15 mouse cellular contexts compared by ENCODE assay signal in genomic region chr8:28427544-28428135, GRCm38 (mm10).
DNase-seq lines count a peak whose midpoint lies in the region; ATAC-seq lines count a peak whose summit lies in the region.
"Had no signal": no experiment of that assay in that cellular context is flagged by ENCODE, and none has a peak within 500 bp of the region (broad histone marks: within the 10 kb centered on the region; RNA-seq: fewer than 3 reads in every experiment).

No protein-coding gene starts in this region.

- H3K36me3 ChIP-seq in forebrain, embryonic 14.5 days (ENCODE audit: control insufficient read depth, insufficient read depth, low read length) = no peaks in the 10 kb centered on the region
- no peaks in the 10 kb centered on the region for H3K36me3 ChIP-seq in forebrain, embryonic 16.5 days (ENCODE audit: control insufficient read depth, insufficient read depth)
- H3K36me3 ChIP-seq in hindbrain, embryonic 16.5 days (ENCODE audit: control insufficient read depth, insufficient read depth, low read length) = no peaks in the 10 kb centered on the region
- H3K36me3 ChIP-seq: limb, embryonic 12.5 days had no signal

- H3K4me1 ChIP-seq in forebrain, embryonic 14.5 days (ENCODE audit: control insufficient read depth, insufficient read depth, low read length) = no peaks in the 10 kb centered on the region
- H3K4me1 ChIP-seq in forebrain, embryonic 16.5 days (replicated peaks; ENCODE audit: control insufficient read depth, insufficient read depth, low read length) = 0 out of 2 replicates have a peak, but pooled peaks cover 6% of the 10 kb centered on the region
- no peaks in the 10 kb centered on the region for H3K4me1 ChIP-seq in hindbrain, embryonic 16.5 days (ENCODE audit: control insufficient read depth, insufficient read depth, low read depth, low read length)
- H3K4me1 ChIP-seq: limb, embryonic 12.5 days had no signal

- DNase-seq in forebrain, embryonic 14.5 days (ENCODE audit: low spot score) = peak; percentile 4
- DNase-seq in right cerebral cortex, postnatal 10 days (ENCODE audit: low spot score in 2 of 2) = peak; percentile 24 to 28
- no peak for DNase-seq in right cerebral cortex, postnatal 14 days
- DNase-seq in thymus, postnatal 0 days (ENCODE audit: low spot score) = no peak
- DNase-seq in left cerebral cortex, adult 8-10 months (ENCODE audit: low spot score in 2 of 2) = no peak
- DNase-seq: adrenal gland, postnatal 14 days; gastrocnemius, adult 2 months; heart, adult 18-20 months; kidney, adult 18-20 months; kidney, postnatal 36 days; lung, postnatal 36 days had no signal

- WGBS in forebrain, embryonic 14.5 days = 48% methylated on average over 7 of the region's 7 CpGs
- WGBS in forebrain, embryonic 16.5 days = 45% methylated on average over 7 of the region's 7 CpGs
- 32% methylated on average over 7 of the region's 7 CpGs for WGBS in hindbrain, embryonic 16.5 days

- no peak overlapping the region for H3K4me3 ChIP-seq in forebrain, embryonic 14.5 days (ENCODE audit: low read depth, low read length)
- no peak overlapping the region for H3K4me3 ChIP-seq in forebrain, embryonic 16.5 days (replicated peaks; ENCODE audit: low read length)
- no peak overlapping the region for H3K4me3 ChIP-seq in hindbrain, embryonic 16.5 days (ENCODE audit: low read length)
- H3K4me3 ChIP-seq: erythroblast, embryonic 14.5 days; gastrocnemius, adult 2 months; limb, embryonic 12.5 days had no signal

- no peak for ATAC-seq in forebrain, embryonic 14.5 days
- no peak for ATAC-seq in forebrain, embryonic 16.5 days
- peak; percentile 88 for ATAC-seq in hindbrain, embryonic 16.5 days

- no peak overlapping the region for H3K9ac ChIP-seq in forebrain, embryonic 14.5 days (ENCODE audit: low read length)
- H3K9ac ChIP-seq in forebrain, embryonic 16.5 days (replicated peaks; ENCODE audit: low read depth, low read length) = no peak overlapping the region
- no peak overlapping the region for H3K9ac ChIP-seq in hindbrain, embryonic 16.5 days (ENCODE audit: low read depth, low read length)
- H3K9ac ChIP-seq: limb, embryonic 12.5 days had no signal

- no peak overlapping the region for H3K27ac ChIP-seq in forebrain, embryonic 14.5 days (ENCODE audit: low read depth, low read length)
- no peak overlapping the region for H3K27ac ChIP-seq in forebrain, embryonic 16.5 days (ENCODE audit: low read length)
- no peak overlapping the region for H3K27ac ChIP-seq in hindbrain, embryonic 16.5 days (ENCODE audit: low read depth, low read length)
- H3K27ac ChIP-seq: gastrocnemius, adult 2 months; limb, embryonic 12.5 days had no signal

- H3K27me3 ChIP-seq in forebrain, embryonic 14.5 days (replicated peaks; ENCODE audit: control insufficient read depth, insufficient read depth, low read length) = no peaks in the 10 kb centered on the region
- no peaks in the 10 kb centered on the region for H3K27me3 ChIP-seq in forebrain, embryonic 16.5 days (replicated peaks; ENCODE audit: control insufficient read depth, insufficient read depth, low read length)
- H3K27me3 ChIP-seq in hindbrain, embryonic 16.5 days (replicated peaks; ENCODE audit: control insufficient read depth, insufficient read depth, low read length) = no peaks in the 10 kb centered on the region
- H3K27me3 ChIP-seq: limb, embryonic 12.5 days had no signal

- H3K9me3 ChIP-seq in forebrain, embryonic 14.5 days (replicated peaks; ENCODE audit: control insufficient read depth, low read length) = no peaks in the 10 kb centered on the region
- no peaks in the 10 kb centered on the region for H3K9me3 ChIP-seq in forebrain, embryonic 16.5 days (ENCODE audit: control insufficient read depth, low read length)
- H3K9me3 ChIP-seq in hindbrain, embryonic 16.5 days (ENCODE audit: control insufficient read depth, low read length) = no peaks in the 10 kb centered on the region
- H3K9me3 ChIP-seq: limb, embryonic 12.5 days had no signal

- H3K4me2 ChIP-seq in forebrain, embryonic 14.5 days (ENCODE audit: low read length) = no peak overlapping the region
- no peak overlapping the region for H3K4me2 ChIP-seq in forebrain, embryonic 16.5 days (ENCODE audit: low read length)
- H3K4me2 ChIP-seq in hindbrain, embryonic 16.5 days (ENCODE audit: low read length) = no peak overlapping the region
- H3K4me2 ChIP-seq: limb, embryonic 12.5 days had no signal

Comparison
In these comparisons a context has a peak if more than half of its experiments do, and no peak if none do; other contexts are left out.
1. DNase-seq: peak in forebrain, embryonic 14.5 days (single experiment) and right cerebral cortex, postnatal 10 days (2 of 2); none in right cerebral cortex, postnatal 14 days (single experiment), thymus, postnatal 0 days (single experiment) and left cerebral cortex, adult 8-10 months (0 of 2).